Mouse (Mus musculus) bone marrow macrophage, adult 2 months (primary cell): ENCODE measurements around the gene Tshz3. TPM values are rescaled to one million over a fixed set of nuclear protein-coding genes. Genes with fewer than 3 reads are reported as not detected.

Experiments
- H3K27ac ChIP-seq: 2 replicates; pipeline ENCODE4 v1.5.1; 2012; ENCODE audit warnings: low read depth, low read length; ENCODE audit not compliant: insufficient read depth
- H3K4me1 ChIP-seq: 2 replicates; pipeline ENCODE4 v1.6.1; 2012; ENCODE audit warnings: low read length; ENCODE audit not compliant: control insufficient read depth, insufficient read depth
- H3K4me3 ChIP-seq: 2 replicates; pipeline ENCODE4 v1.5.1; 2012; ENCODE audit warnings: mild to moderate bottlenecking, low read length, moderate library complexity; ENCODE audit not compliant: insufficient read depth
- CTCF ChIP-seq: IDR thresholded peaks from 2 replicates; pipeline ENCODE4 v1.5.1; 2012; ENCODE audit warnings: low read depth, mild to moderate bottlenecking, low read length, moderate library complexity
- POLR2A ChIP-seq: IDR thresholded peaks from 2 replicates; pipeline ENCODE4 v1.6.1; 2012; ENCODE audit warnings: mild to moderate bottlenecking, low read depth, low read length, borderline replicate concordance
- polyA plus RNA-seq: library from polyadenylated mRNA; stranded (reverse); fragments of >200 nt; gene quantifications from 2 replicates; pipeline ENCODE4 v1.2.4, GENCODE M21; 2012; ENCODE audit not compliant: missing spikeins, insufficient read depth, insufficient read length

Tshz3 gene
- polyA plus RNA-seq, 1 experiment, result 0.21 TPM

- Histone ChIP-seq H3K4me3 (no peak overlapping the region), H3K27ac (no peak overlapping the region), H3K4me1 (no peaks in the 10 kb centered on the region)
- TF ChIP-seq POLR2A (no peak), CTCF (no peak)
These were observed 11.3 kb downstream of the Tshz3 start for GRCm38 (mm10) chr7:36709239-36709638.

GRCm38 (mm10) chr7:36709974-36710373 is 12.1 kb downstream of the Tshz3 start:
- TF ChIP-seq CTCF (no peak), POLR2A (no peak)
- Histone ChIP-seq H3K27ac (no peak overlapping the region), H3K4me1 (no peaks in the 10 kb centered on the region)

GRCm38 (mm10) chr7:36710387-36710786 is 12.5 kb downstream of the Tshz3 start:
- TF ChIP-seq POLR2A, result no peak
- TF ChIP-seq CTCF, result no peak
- Histone ChIP-seq H3K4me1 (no peaks in the 10 kb centered on the region), H3K4me3 (no peak overlapping the region), H3K27ac (no peak overlapping the region)

More at GRCm38 (mm10) chr7:36709974-36710373, 12.1 kb downstream of the Tshz3 start:
- no peak overlapping the region for H3K4me3 ChIP-seq

DNA sequence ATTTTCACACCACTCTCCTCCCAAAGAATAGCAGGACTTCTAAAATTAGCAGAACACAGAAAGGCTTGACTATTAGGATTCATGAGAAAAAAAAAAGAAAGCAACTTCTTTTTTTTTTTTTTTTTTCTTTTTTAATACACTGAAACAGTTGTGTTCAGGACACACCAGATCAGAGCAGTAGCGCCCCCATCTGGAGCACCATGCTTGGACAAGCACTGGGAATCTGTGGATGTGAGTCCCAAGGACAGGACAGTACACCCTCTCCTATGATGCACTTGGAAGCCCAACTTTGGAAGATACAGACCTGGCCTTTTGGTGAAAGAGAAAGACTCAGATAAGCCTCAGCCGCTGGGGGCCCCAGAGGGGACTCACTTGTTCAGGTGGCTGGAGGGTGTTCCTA is 13.8 kb downstream of the Tshz3 start:
- no peak for TF ChIP-seq POLR2A
- no peak for TF ChIP-seq CTCF
- Histone ChIP-seq H3K4me3 (no peak overlapping the region), H3K27ac (no peak overlapping the region), H3K4me1 (no peaks in the 10 kb centered on the region)

DNA sequence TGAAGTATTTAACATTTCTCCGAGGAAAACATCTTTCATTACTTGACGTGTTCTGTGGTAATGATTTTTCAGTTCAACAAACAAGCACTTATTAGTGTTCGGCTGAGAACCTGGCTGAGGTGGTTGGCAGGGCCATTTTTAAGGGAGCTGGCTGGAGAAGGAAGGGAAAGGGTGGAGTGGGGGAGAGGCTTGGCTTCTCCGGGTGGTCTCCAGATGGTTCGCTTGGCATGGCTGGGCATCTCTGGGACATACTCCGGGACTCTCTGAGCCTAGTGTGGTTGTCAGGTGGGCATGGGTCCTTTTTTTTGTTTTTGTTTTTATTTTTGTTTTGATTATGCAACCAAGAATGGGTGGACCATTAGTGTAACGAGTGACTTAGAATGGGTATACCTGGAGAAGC is 16.4 kb downstream of the Tshz3 start:
- no peak overlapping the region for H3K27ac ChIP-seq
- no peaks in the 10 kb centered on the region for H3K4me1 ChIP-seq
- H3K4me3 ChIP-seq, result no peak overlapping the region
- no peak for TF ChIP-seq CTCF
- TF ChIP-seq POLR2A, result no peak

DNA sequence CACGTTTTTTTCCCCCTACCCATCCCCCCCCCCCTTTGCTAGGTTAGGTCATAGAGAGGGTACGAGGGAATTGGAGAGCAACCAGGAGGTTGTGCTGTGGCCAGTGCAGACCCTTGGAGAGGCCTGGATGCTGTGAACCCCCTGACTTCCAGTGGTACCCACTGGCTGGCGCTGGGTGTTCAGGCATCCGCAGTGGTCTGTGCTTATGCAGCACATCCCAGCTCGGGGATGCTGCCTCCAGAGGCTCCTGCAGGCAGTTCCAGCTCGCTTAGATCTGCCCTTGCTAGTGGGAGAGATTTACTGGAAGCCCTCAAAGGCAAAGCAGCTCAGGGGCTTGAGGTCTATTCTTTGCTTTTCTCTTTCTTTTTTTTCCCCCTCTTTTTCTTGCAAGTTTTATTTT is 19.3 kb downstream of the Tshz3 start:
- H3K27ac ChIP-seq, result no peak overlapping the region
- no peak for TF ChIP-seq POLR2A
- no peak for TF ChIP-seq CTCF
- H3K4me3 ChIP-seq, result no peak overlapping the region
- H3K4me1 ChIP-seq, result no peaks in the 10 kb centered on the region

DNA sequence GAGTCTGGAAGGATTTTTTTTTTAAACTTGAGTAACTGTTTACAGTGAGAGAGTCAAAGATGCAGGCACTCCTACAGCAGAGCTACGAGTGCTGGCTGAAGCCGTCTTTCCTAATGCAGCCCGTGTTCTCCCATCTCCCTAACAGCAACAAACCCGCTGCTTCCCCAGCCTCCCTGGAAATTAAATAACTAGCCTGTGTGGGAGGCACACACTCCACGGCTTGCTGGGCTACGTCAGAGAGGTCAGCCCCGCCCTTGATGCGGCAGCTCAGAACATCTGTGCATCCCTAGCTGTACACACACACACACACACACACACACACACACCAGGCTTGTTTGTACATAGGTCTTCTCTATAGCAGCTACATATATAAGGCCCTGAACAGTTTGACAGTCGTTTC is 22.9 kb downstream of the Tshz3 start:
- no peak for TF ChIP-seq CTCF
- TF ChIP-seq POLR2A, result no peak
- no peak overlapping the region for H3K4me3 ChIP-seq

DNA sequence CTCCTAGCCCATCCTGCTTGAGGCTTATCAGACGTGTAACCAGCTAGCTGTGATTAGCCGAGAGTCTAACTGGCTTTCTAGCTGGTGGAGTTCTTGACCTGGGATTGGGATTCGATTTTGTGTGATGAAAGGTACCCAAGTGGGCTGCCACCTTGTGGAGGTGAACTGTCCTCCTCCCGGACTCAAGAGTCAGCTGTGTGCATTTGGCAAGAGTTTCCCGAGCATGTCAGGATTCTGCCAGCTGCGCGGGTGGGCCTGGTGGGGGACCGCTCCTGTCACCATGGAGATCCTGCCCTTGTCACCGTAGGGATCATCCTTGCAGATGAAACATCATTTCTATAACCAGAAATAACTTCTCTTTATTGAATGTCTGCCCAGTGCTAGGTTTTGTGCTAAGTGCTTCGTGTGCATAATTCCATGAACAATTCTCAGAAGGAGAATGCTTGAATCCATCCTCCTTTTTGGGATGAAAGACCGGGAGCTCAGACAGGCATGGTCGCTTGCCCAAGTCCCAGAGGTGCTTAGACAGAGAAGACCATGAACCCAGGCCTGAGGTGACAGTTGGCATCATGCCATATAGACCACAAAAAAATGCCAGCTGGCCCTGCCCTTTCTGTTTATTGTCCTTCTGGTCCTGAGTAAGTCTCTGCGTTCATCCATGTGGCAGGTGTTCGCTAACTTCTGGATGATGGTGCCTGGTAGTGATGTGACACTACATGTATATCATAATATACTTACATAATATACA is 38.6 kb downstream of the Tshz3 start:
- H3K4me1 ChIP-seq, result no peaks in the 10 kb centered on the region
- H3K27ac ChIP-seq, result no peak overlapping the region
- no peak for TF ChIP-seq CTCF
- H3K4me3 ChIP-seq, result no peak overlapping the region

More for the DNA sequence above, 22.9 kb downstream of the Tshz3 start:
- Histone ChIP-seq H3K4me1 (no peaks in the 10 kb centered on the region), H3K27ac (no peak overlapping the region)

GRCm38 (mm10) chr7:36751480-36751879 is 53.6 kb downstream of the Tshz3 start:
- H3K4me1 ChIP-seq, result no peaks in the 10 kb centered on the region
- H3K4me3 ChIP-seq, result no peak overlapping the region
- TF ChIP-seq CTCF (no peak), POLR2A (no peak)
- H3K27ac ChIP-seq, result no peak overlapping the region

- TF ChIP-seq CTCF (no peak), POLR2A (no peak)
- H3K27ac ChIP-seq, result no peak overlapping the region
- no peaks in the 10 kb centered on the region for H3K4me1 ChIP-seq
- no peak overlapping the region for H3K4me3 ChIP-seq
These were observed 69.7 kb downstream of the Tshz3 start for GRCm38 (mm10) chr7:36767501-36768092.
